Mouse (Mus musculus) forebrain, embryonic 12.5 days (tissue): ENCODE measurements around the gene Rrad. TPM values are rescaled to one million over a fixed set of nuclear protein-coding genes. Genes with fewer than 3 reads are reported as not detected.
A peak's percentile ranks its signal among the peaks of the same experiment; 100 is the strongest.

ENCODE experiments used
- ATAC-seq: fragments of 200-750 bp; cut with Nextera tagmentation; 2 replicates; pipeline ENCODE4 v1.8.0; 2017; ENCODE audit warnings: moderate TSS enrichment; ENCODE audit not compliant: low FRiP score
- H3K27ac ChIP-seq: fragments of 300-500 bp; sonication (generic); 2 replicates; pipeline ENCODE4 v1.5.1; 2016; ENCODE audit warnings: mild to moderate bottlenecking
- H3K27me3 ChIP-seq: fragments of 300-500 bp; sonication (generic); 2 replicates; pipeline ENCODE4 v1.6.1; 2016; ENCODE audit warnings: mild to moderate bottlenecking
- H3K36me3 ChIP-seq: fragments of 300-500 bp; sonication (generic); replicated peaks from 2 replicates; pipeline ENCODE4 v1.6.1; 2016; ENCODE audit warnings: mild to moderate bottlenecking
- H3K4me1 ChIP-seq: fragments of 300-500 bp; sonication (generic); 2 replicates; pipeline ENCODE4 v1.6.1; 2016
- H3K4me2 ChIP-seq: fragments of 300-500 bp; sonication (generic); 2 replicates; pipeline ENCODE4 v1.6.1; 2016; ENCODE audit warnings: mild to moderate bottlenecking, moderate library complexity
- H3K4me3 ChIP-seq: fragments of 300-500 bp; sonication (generic); replicated peaks from 2 replicates; pipeline ENCODE4 v1.5.1; 2016; ENCODE audit warnings: mild to moderate bottlenecking
- H3K9ac ChIP-seq: fragments of 300-500 bp; sonication (generic); 2 replicates; pipeline ENCODE4 v1.6.1; 2016; ENCODE audit warnings: mild to moderate bottlenecking
- H3K9me3 ChIP-seq: fragments of 300-500 bp; sonication (generic); 2 replicates; pipeline ENCODE4 v1.6.1; 2016
- WGBS: fragments of 180-500 bp; shearing (Covaris S2); methylation state at CpG from one replicate; pipeline ENCODE4 v1.1.7; 2016; 5-methylcytosine and 5-hydroxymethylcytosine counted together
- polyA plus RNA-seq: library from polyadenylated mRNA; unstranded; fragments of >200 nt; fragmentation: Nextera tagmentation; extraction: Ambion mirVana; gene quantifications from 2 replicates; pipeline ENCODE4 v1.2.1, GENCODE M21; 2016

Rrad gene
- polyA plus RNA-seq, 1 experiment from 2014 or later, result 1.7 TPM

- Histone ChIP-seq H3K4me3 (no peak overlapping the region), H3K36me3 (no peaks in the 10 kb centered on the region), H3K27me3 (peaks cover 5% of the 10 kb centered on the region; the same call in 1 of the 2 replicates), H3K4me2 (no peak overlapping the region), H3K27ac (no peak overlapping the region), H3K9ac (no peak overlapping the region), H3K4me1 (no peaks in the 10 kb centered on the region), H3K9me3 (no peaks in the 10 kb centered on the region)
- ATAC-seq, result no peak
- 79% methylated on average over 8 of the region's 8 CpGs for WGBS
Observed at GRCm38 (mm10) chr8:104609222-104609621, 21.9 kb downstream of the Rrad start.

GRCm38 (mm10) chr8:104607944-104608343 lies 23.2 kb downstream of the Rrad start:
- Histone ChIP-seq H3K4me2 (no peak overlapping the region), H3K4me1 (0 out of 2 replicates have a peak, but pooled peaks cover 3% of the 10 kb centered on the region), H3K36me3 (no peaks in the 10 kb centered on the region), H3K9ac (no peak overlapping the region), H3K9me3 (no peaks in the 10 kb centered on the region), H3K27ac (no peak overlapping the region), H3K4me3 (no peak overlapping the region), H3K27me3 (peaks cover 5% of the 10 kb centered on the region; the same call in 1 of the 2 replicates)
- WGBS, result 75% methylated on average over 2 of the region's 2 CpGs
- ATAC-seq, result no peak

GRCm38 (mm10) chr8:104606329-104606728 lies 24.8 kb downstream of the Rrad start:
- Histone ChIP-seq H3K9ac (no peak overlapping the region), H3K4me1 (peaks cover 14% of the 10 kb centered on the region), H3K27me3 (peaks cover 16% of the 10 kb centered on the region), H3K36me3 (no peaks in the 10 kb centered on the region), H3K27ac (no peak overlapping the region), H3K9me3 (no peaks in the 10 kb centered on the region), H3K4me3 (no peak overlapping the region), H3K4me2 (no peak overlapping the region)
- no peak for ATAC-seq
- WGBS, result 49% methylated on average over 6 of the region's 6 CpGs

- H3K36me3 ChIP-seq, result no peaks in the 10 kb centered on the region
- no peaks in the 10 kb centered on the region for H3K9me3 ChIP-seq
- H3K27me3 ChIP-seq, result peaks cover 14% of the 10 kb centered on the region; the same call in 1 of the 2 replicates
- H3K27ac ChIP-seq, result no peak overlapping the region
- H3K9ac ChIP-seq, result no peak overlapping the region
- no peak overlapping the region for H3K4me2 ChIP-seq
- peaks cover 14% of the 10 kb centered on the region for H3K4me1 ChIP-seq
- no peak for ATAC-seq
- WGBS, result 67% methylated on average over 4 of the region's 4 CpGs
- no peak overlapping the region for H3K4me3 ChIP-seq
Observed at GRCm38 (mm10) chr8:104603245-104603593, 27.9 kb downstream of the Rrad start.

- 21% methylated on average over 21 of the region's 21 CpGs for WGBS
- H3K9ac ChIP-seq, result no peak overlapping the region
- peak; percentile 92 for ATAC-seq
Observed at GRCm38 (mm10) chr8:104602468-104603244, 28.5 kb downstream of the Rrad start.

GRCm38 (mm10) chr8:104601941-104602371 lies 29.2 kb downstream of the Rrad start:
- no peak overlapping the region for H3K9ac ChIP-seq
- H3K4me3 ChIP-seq, result peak overlapping the region; percentile 16; the same call in 1 of the 2 replicates
- under 1% methylated on average over 12 of the region's 12 CpGs for WGBS
- no peaks in the 10 kb centered on the region for H3K9me3 ChIP-seq
- H3K4me2 ChIP-seq, result peak overlapping the region; percentile 49
- H3K27ac ChIP-seq, result no peak overlapping the region
- H3K4me1 ChIP-seq, result peaks cover 14% of the 10 kb centered on the region
- H3K36me3 ChIP-seq, result no peaks in the 10 kb centered on the region; the same call in 1 of the 2 replicates
- peaks cover 14% of the 10 kb centered on the region; the same call in 1 of the 2 replicates for H3K27me3 ChIP-seq
- peak; percentile 39; the same call in 1 of the 2 replicates for ATAC-seq

More at GRCm38 (mm10) chr8:104602468-104603244, 28.5 kb downstream of the Rrad start:
- Histone ChIP-seq H3K4me3 (peak overlapping the region; percentile 16), H3K9me3 (no peaks in the 10 kb centered on the region), H3K4me1 (peaks cover 14% of the 10 kb centered on the region), H3K27me3 (peaks cover 14% of the 10 kb centered on the region; the same call in 1 of the 2 replicates), H3K4me2 (peak overlapping the region; percentile 49), H3K36me3 (no peaks in the 10 kb centered on the region), H3K27ac (no peak overlapping the region)

- WGBS, result 38% methylated on average over 7 of the region's 7 CpGs
- 0 out of 2 replicates have a peak overlapping the region, but pooled peaks have one; percentile 16 for H3K4me3 ChIP-seq
Observed at GRCm38 (mm10) chr8:104601386-104601785, 29.7 kb downstream of the Rrad start.

GRCm38 (mm10) chr8:104598496-104598895 lies 32.6 kb downstream of the Rrad start:
- no peak for ATAC-seq
- H3K4me1 ChIP-seq, result peaks cover 14% of the 10 kb centered on the region
- no peak overlapping the region for H3K9ac ChIP-seq
- H3K4me2 ChIP-seq, result no peak overlapping the region
- H3K36me3 ChIP-seq, result peaks cover 25% of the 10 kb centered on the region
- H3K27ac ChIP-seq, result no peak overlapping the region
- peaks cover 14% of the 10 kb centered on the region; the same call in 1 of the 2 replicates for H3K27me3 ChIP-seq
- H3K9me3 ChIP-seq, result no peaks in the 10 kb centered on the region
- 77% methylated on average over 6 of the region's 6 CpGs for WGBS
- H3K4me3 ChIP-seq, result no peak overlapping the region

More at GRCm38 (mm10) chr8:104601386-104601785, 29.7 kb downstream of the Rrad start:
- Histone ChIP-seq H3K4me1 (peaks cover 14% of the 10 kb centered on the region), H3K9ac (no peak overlapping the region), H3K4me2 (peak overlapping the region; percentile 49), H3K9me3 (no peaks in the 10 kb centered on the region), H3K36me3 (peaks cover 2% of the 10 kb centered on the region), H3K27ac (no peak overlapping the region), H3K27me3 (peaks cover 14% of the 10 kb centered on the region; the same call in 1 of the 2 replicates)
- no peak for ATAC-seq

- Histone ChIP-seq H3K4me3 (no peak overlapping the region), H3K27ac (no peak overlapping the region), H3K36me3 (peaks cover 26% of the 10 kb centered on the region), H3K9me3 (no peaks in the 10 kb centered on the region), H3K27me3 (peaks cover 14% of the 10 kb centered on the region; the same call in 1 of the 2 replicates), H3K9ac (no peak overlapping the region), H3K4me1 (peaks cover 10% of the 10 kb centered on the region), H3K4me2 (no peak overlapping the region)
- WGBS, result 85% methylated on average over 6 of the region's 6 CpGs
- no peak for ATAC-seq
Observed at GRCm38 (mm10) chr8:104597656-104598055, 33.5 kb downstream of the Rrad start.

- no peak overlapping the region for H3K27ac ChIP-seq
- peaks cover 26% of the 10 kb centered on the region for H3K36me3 ChIP-seq
- peaks cover 13% of the 10 kb centered on the region for H3K4me1 ChIP-seq
- no peak overlapping the region for H3K4me3 ChIP-seq
- H3K9me3 ChIP-seq, result no peaks in the 10 kb centered on the region
- H3K4me2 ChIP-seq, result no peak overlapping the region
- ATAC-seq, result no peak
- 88% methylated on average over 21 of the region's 21 CpGs for WGBS
- H3K9ac ChIP-seq, result no peak overlapping the region
- no peaks in the 10 kb centered on the region for H3K27me3 ChIP-seq
Observed at GRCm38 (mm10) chr8:104595773-104596536, 35.2 kb downstream of the Rrad start.

GRCm38 (mm10) chr8:104594611-104595362 lies 36.3 kb downstream of the Rrad start:
- 95% methylated on average over 19 of the region's 19 CpGs for WGBS

More at GRCm38 (mm10) chr8:104594611-104595362, 36.3 kb downstream of the Rrad start:
- H3K27me3 ChIP-seq, result no peaks in the 10 kb centered on the region
- no peak overlapping the region for H3K4me2 ChIP-seq
- H3K9ac ChIP-seq, result no peak overlapping the region
- H3K27ac ChIP-seq, result no peak overlapping the region
- ATAC-seq, result no peak
- peaks cover 17% of the 10 kb centered on the region for H3K4me1 ChIP-seq
- no peaks in the 10 kb centered on the region for H3K9me3 ChIP-seq
- peaks cover 26% of the 10 kb centered on the region for H3K36me3 ChIP-seq
- no peak overlapping the region for H3K4me3 ChIP-seq
